Mouse (Mus musculus) lung, embryonic 16.5 days (tissue): ENCODE results near the gene C2cd4a. TPM values are rescaled to one million over a fixed set of nuclear protein-coding genes. Genes with fewer than 3 reads are reported as not detected.

ENCODE experiments used
- ATAC-seq: fragments of 200-750 bp; cut with Nextera tagmentation; 2 replicates; pipeline ENCODE4 v1.8.0; 2017; ENCODE audit warnings: low read depth, mild to moderate bottlenecking, moderate library complexity
- H3K27ac ChIP-seq: fragments of 300-500 bp; sonication (generic); 2 replicates; pipeline ENCODE4 v1.5.1; 2014; ENCODE audit warnings: mild to moderate bottlenecking, control low read depth, low read length
- H3K27me3 ChIP-seq: fragments of 300-500 bp; sonication (generic); 2 replicates; pipeline ENCODE4 v1.6.1; 2014; ENCODE audit warnings: low read depth, low read length, mixed read lengths; ENCODE audit not compliant: control insufficient read depth, insufficient read depth
- H3K36me3 ChIP-seq: fragments of 300-500 bp; sonication (generic); 2 replicates; pipeline ENCODE4 v1.6.1; 2014; ENCODE audit warnings: low read length; ENCODE audit not compliant: control insufficient read depth, insufficient read depth
- H3K4me1 ChIP-seq: fragments of 300-500 bp; sonication (generic); replicated peaks from 2 replicates; pipeline ENCODE4 v1.6.1; 2014; ENCODE audit warnings: low read length, mixed read lengths; ENCODE audit not compliant: control insufficient read depth, insufficient read depth
- H3K4me2 ChIP-seq: fragments of 300-500 bp; sonication (generic); 2 replicates; pipeline ENCODE4 v1.6.1; 2014; ENCODE audit warnings: low read depth, low read length, control low read depth
- H3K4me3 ChIP-seq: fragments of 300-500 bp; sonication (generic); 2 replicates; pipeline ENCODE4 v1.5.1; 2014; ENCODE audit warnings: mild to moderate bottlenecking, low read length, control low read depth
- H3K9ac ChIP-seq: fragments of 300-500 bp; sonication (generic); 2 replicates; pipeline ENCODE4 v1.6.1; 2014; ENCODE audit warnings: low read length, control low read depth
- H3K9me3 ChIP-seq: fragments of 300-500 bp; sonication (generic); 2 replicates; pipeline ENCODE4 v1.6.1; 2016; ENCODE audit warnings: low read length; ENCODE audit not compliant: control insufficient read depth
- WGBS: fragments of 180-500 bp; shearing (Covaris S2); extraction: QIAGEN DNeasy Blood & Tissue Kit; methylation state at CpG from one replicate; pipeline ENCODE4 v1.1.7; 2014; 5-methylcytosine and 5-hydroxymethylcytosine counted together
- polyA plus RNA-seq: library from polyadenylated mRNA; unstranded; fragments of >200 nt; fragmentation: Nextera tagmentation; extraction: Ambion mirVana; gene quantifications from 2 replicates; pipeline ENCODE4 v1.2.1, GENCODE M21; 2015

Gene C2cd4a
- polyA plus RNA-seq, 1 experiment from 2014 or later: 0.25 TPM

GRCm38 (mm10) chr9:67783925-67784324 is 48.2 kb downstream of the C2cd4a start:
- H3K27me3 ChIP-seq: no peaks in the 10 kb centered on the region
- no peak overlapping the region for H3K9ac ChIP-seq
- no peak overlapping the region for H3K4me2 ChIP-seq
- no peaks in the 10 kb centered on the region for H3K36me3 ChIP-seq
- H3K4me1 ChIP-seq: no peaks in the 10 kb centered on the region
- no peak for ATAC-seq
- no peak overlapping the region for H3K27ac ChIP-seq
- no peak overlapping the region for H3K4me3 ChIP-seq
- no peaks in the 10 kb centered on the region for H3K9me3 ChIP-seq

GRCm38 (mm10) chr9:67783464-67783863 is 48.7 kb downstream of the C2cd4a start:
- H3K9me3 ChIP-seq: no peaks in the 10 kb centered on the region
- no peak for ATAC-seq
- no peaks in the 10 kb centered on the region for H3K36me3 ChIP-seq
- no peak overlapping the region for H3K9ac ChIP-seq
- H3K4me3 ChIP-seq: no peak overlapping the region
- no peaks in the 10 kb centered on the region for H3K27me3 ChIP-seq
- H3K4me2 ChIP-seq: no peak overlapping the region
- H3K4me1 ChIP-seq: peaks cover 3% of the 10 kb centered on the region
- H3K27ac ChIP-seq: no peak overlapping the region
- 87% methylated on average over 3 of the region's 3 CpGs for WGBS

GRCm38 (mm10) chr9:67782786-67783185 is 49.3 kb downstream of the C2cd4a start:
- no peak overlapping the region for H3K4me2 ChIP-seq
- H3K27me3 ChIP-seq: no peaks in the 10 kb centered on the region
- H3K27ac ChIP-seq: no peak overlapping the region
- no peak for ATAC-seq
- H3K36me3 ChIP-seq: no peaks in the 10 kb centered on the region
- H3K4me3 ChIP-seq: no peak overlapping the region
- no peak overlapping the region for H3K9ac ChIP-seq
- no peaks in the 10 kb centered on the region for H3K9me3 ChIP-seq
- WGBS: 50% methylated on average over 6 of the region's 6 CpGs
- H3K4me1 ChIP-seq: peaks cover 5% of the 10 kb centered on the region

Other genes starting within 250 kb of the C2cd4a start
- 0.16 TPM in 1 of 2 replicates, not detected in the other for gene C2cd4b, start 72.9 kb downstream of the C2cd4a start, polyA plus RNA-seq
- gene Vps13c, start 8.1 kb upstream of the C2cd4a start, polyA plus RNA-seq: 5.4 and 5.8 TPM in 2 replicates